ENCODE assay signal across 8 mouse cellular contexts in genomic region chr5:115516081-115516907, GRCm38 (mm10). TPM values are rescaled to one million over a fixed set of nuclear protein-coding genes. Genes with fewer than 3 reads are reported as not detected.
DNase-seq lines count a peak whose midpoint lies in the region; ATAC-seq and TF ChIP-seq lines count a peak whose summit lies in the region.

No protein-coding gene starts in this region.

- H3K4me1 ChIP-seq in liver, adult 2 months (ENCODE audit: control insufficient read depth, insufficient read depth, low read length): peaks cover 49% of the 10 kb centered on the region
- peaks cover 63% of the 10 kb centered on the region for H3K4me1 ChIP-seq in embryonic facial prominence, embryonic 10.5 days
- H3K4me1 ChIP-seq in kidney, embryonic 15.5 days: peaks cover 57% of the 10 kb centered on the region
- peaks cover 12% of the 10 kb centered on the region for H3K4me1 ChIP-seq in forebrain, embryonic 15.5 days

- DNase-seq in liver, adult 2 months (ENCODE audit: extremely low read depth, low read depth, low spot score): peak; percentile 53
- no peak for DNase-seq in liver
- DNase-seq in embryonic facial prominence, embryonic 10.5 days (ENCODE audit: low spot score): no peak
- DNase-seq in testis, postnatal 10 days (ENCODE audit: low spot score): no peak
- no peak for DNase-seq in layer of hippocampus, postnatal 10 days (ENCODE audit: low spot score in 2 of 2)

- H3K27me3 ChIP-seq in liver, adult 2 months (ENCODE audit: control insufficient read depth, insufficient read depth, low read length): no peaks in the 10 kb centered on the region
- H3K27me3 ChIP-seq in embryonic facial prominence, embryonic 10.5 days (replicated peaks; ENCODE audit: low read depth, poor library complexity, severe bottlenecking): no peaks in the 10 kb centered on the region
- no peaks in the 10 kb centered on the region for H3K27me3 ChIP-seq in kidney, embryonic 15.5 days
- no peaks in the 10 kb centered on the region for H3K27me3 ChIP-seq in forebrain, embryonic 15.5 days

- H3K79me2 ChIP-seq in liver, adult 2 months (ENCODE audit: control insufficient read depth, insufficient read depth, low read length): peaks cover 27% of the 10 kb centered on the region; the same call in 1 of the 2 replicates

- H3K9ac ChIP-seq in liver, adult 2 months (ENCODE audit: low read depth, low read length): peak overlapping the region; percentile 44
- H3K9ac ChIP-seq in kidney, embryonic 15.5 days: no peak overlapping the region
- no peak overlapping the region for H3K9ac ChIP-seq in forebrain, embryonic 15.5 days (replicated peaks)

- H3K9me3 ChIP-seq in embryonic facial prominence, embryonic 10.5 days: no peaks in the 10 kb centered on the region
- no peaks in the 10 kb centered on the region for H3K9me3 ChIP-seq in kidney, embryonic 15.5 days (replicated peaks)
- H3K9me3 ChIP-seq in forebrain, embryonic 15.5 days: no peaks in the 10 kb centered on the region

- H3K4me3 ChIP-seq in liver, adult 2 months (ENCODE audit: insufficient read depth, low read depth, low read length): peak overlapping the region; percentile 42; the same call in 1 of the 2 replicates
- H3K4me3 ChIP-seq in embryonic facial prominence, embryonic 10.5 days: no peak overlapping the region
- H3K4me3 ChIP-seq in kidney, embryonic 15.5 days (replicated peaks): 0 out of 2 replicates have a peak overlapping the region, but pooled peaks have one; percentile 1
- H3K4me3 ChIP-seq in forebrain, embryonic 15.5 days: no peak overlapping the region

- ATAC-seq in kidney, embryonic 15.5 days (replicated peaks; ENCODE audit: low FRiP score): no peak
- peak; percentile 87 for ATAC-seq in megakaryocyte, adult 5-6 weeks (ENCODE audit: poor library complexity, severe bottlenecking)
- no peak for ATAC-seq in forebrain, embryonic 15.5 days (replicated peaks)

- TF ChIP-seq POLR2A in liver, adult 2 months (IDR thresholded peaks at IDR 0.05; ENCODE audit: extremely low read depth, insufficient read depth, low read length): no peak

- TF ChIP-seq CTCF in liver, adult 2 months (IDR thresholded peaks at IDR 0.05; ENCODE audit: low read depth, low read length): no peak

- no peaks in the 10 kb centered on the region for H3K36me3 ChIP-seq in liver, adult 2 months (ENCODE audit: control insufficient read depth, insufficient read depth, low read length)
- H3K36me3 ChIP-seq in embryonic facial prominence, embryonic 10.5 days (replicated peaks): peaks cover 57% of the 10 kb centered on the region
- H3K36me3 ChIP-seq in kidney, embryonic 15.5 days: peaks cover 15% of the 10 kb centered on the region
- no peaks in the 10 kb centered on the region for H3K36me3 ChIP-seq in forebrain, embryonic 15.5 days

- peak overlapping the region; percentile 43; the same call in 1 of the 2 replicates for H3K4me2 ChIP-seq in kidney, embryonic 15.5 days
- H3K4me2 ChIP-seq in forebrain, embryonic 15.5 days (replicated peaks): no peak overlapping the region

- 66% methylated on average over 32 of the region's 32 CpGs for WGBS in liver, adult 2 months
- WGBS in embryonic facial prominence, embryonic 10.5 days: 87% methylated on average over 32 of the region's 32 CpGs
- 66% methylated on average over 32 of the region's 32 CpGs for WGBS in kidney, embryonic 15.5 days
- WGBS in forebrain, embryonic 15.5 days: 80% methylated on average over 32 of the region's 32 CpGs

- H3K27ac ChIP-seq in liver, adult 2 months (replicated peaks; ENCODE audit: insufficient read depth, low read depth, low read length): peak overlapping the region; percentile 81
- H3K27ac ChIP-seq in embryonic facial prominence, embryonic 10.5 days (replicated peaks): peak overlapping the region; percentile 55; the same call in 1 of the 2 replicates
- peak overlapping the region; percentile 90 for H3K27ac ChIP-seq in kidney, embryonic 15.5 days
- no peak overlapping the region for H3K27ac ChIP-seq in forebrain, embryonic 15.5 days (replicated peaks)

RNA-seq across cellular contexts. Expression of gene Pxn, which starts 9.8 kb away (rescaled TPM):
- total RNA-seq in liver, adult 2 months (2014; rRNA removed): 10.5 and 15.2 TPM in 2 replicates
- 33.6 and 40.2 TPM in 2 replicates for polyA plus RNA-seq in liver, adult 2 months (2012; rRNA removed)
- 50.3 and 50.6 TPM in 2 replicates for polyA plus RNA-seq in embryonic facial prominence, embryonic 10.5 days (2016; fragmentation: Nextera tagmentation; extraction: Ambion mirVana)
- 51.7 and 56.1 TPM in 2 replicates for polyA plus RNA-seq in kidney, embryonic 15.5 days (2015; fragmentation: Nextera tagmentation; extraction: Ambion mirVana)
- total RNA-seq in megakaryocyte, adult 5-6 weeks (2015): 81.3 and 93.8 TPM in 2 replicates
- 151 and 199 TPM in 2 replicates for total RNA-seq in megakaryocyte, adult 5-6 weeks (2017)
- 19.1 and 19.7 TPM in 2 replicates for polyA plus RNA-seq in forebrain, embryonic 15.5 days (2015; fragmentation: Nextera tagmentation; extraction: Ambion mirVana)
- 10 to 100 TPM; 30.0 to 30.8 TPM for total RNA-seq in layer of hippocampus, postnatal 10 days (2021)

RNA-seq across cellular contexts. Expression of gene Sirt4, which starts 31.8 kb away (rescaled TPM):
- 11.5 and 15.0 TPM in 2 replicates for total RNA-seq in liver, adult 2 months (2014; rRNA removed)
- polyA plus RNA-seq in liver, adult 2 months (2012; rRNA removed): 26.1 and 26.6 TPM in 2 replicates
- 14.5 and 16.0 TPM in 2 replicates for polyA plus RNA-seq in embryonic facial prominence, embryonic 10.5 days (2016; fragmentation: Nextera tagmentation; extraction: Ambion mirVana)
- polyA plus RNA-seq in kidney, embryonic 15.5 days (2015; fragmentation: Nextera tagmentation; extraction: Ambion mirVana): 24.6 and 25.0 TPM in 2 replicates
- 3.6 and 5.4 TPM in 2 replicates for total RNA-seq in megakaryocyte, adult 5-6 weeks (2015)
- total RNA-seq in megakaryocyte, adult 5-6 weeks (2017): 2.0 and 3.3 TPM in 2 replicates
- 34.0 and 34.2 TPM in 2 replicates for polyA plus RNA-seq in forebrain, embryonic 15.5 days (2015; fragmentation: Nextera tagmentation; extraction: Ambion mirVana)
- total RNA-seq in layer of hippocampus, postnatal 10 days (2021): 10 to 100 TPM; 25.8 to 29.8 TPM

RNA-seq across cellular contexts. Expression of gene Rplp0, which starts 43.0 kb away (rescaled TPM):
- 709 and 835 TPM in 2 replicates for total RNA-seq in liver, adult 2 months (2014; rRNA removed)
- 607 and 623 TPM in 2 replicates for polyA plus RNA-seq in liver, adult 2 months (2012; rRNA removed)
- polyA plus RNA-seq in embryonic facial prominence, embryonic 10.5 days (2016; fragmentation: Nextera tagmentation; extraction: Ambion mirVana): 1,413 and 1,489 TPM in 2 replicates
- polyA plus RNA-seq in kidney, embryonic 15.5 days (2015; fragmentation: Nextera tagmentation; extraction: Ambion mirVana): 1,539 and 1,600 TPM in 2 replicates
- total RNA-seq in megakaryocyte, adult 5-6 weeks (2015): 1,875 and 2,228 TPM in 2 replicates
- 1,202 and 1,250 TPM in 2 replicates for total RNA-seq in megakaryocyte, adult 5-6 weeks (2017)
- polyA plus RNA-seq in forebrain, embryonic 15.5 days (2015; fragmentation: Nextera tagmentation; extraction: Ambion mirVana): 1,000 and 1,018 TPM in 2 replicates
- total RNA-seq in layer of hippocampus, postnatal 10 days (2021): 100 to 1,000 TPM; 458 to 467 TPM

RNA-seq across cellular contexts. Expression of gene Gcn1l1, which starts 48.8 kb away (rescaled TPM):
- total RNA-seq in liver, adult 2 months (2014; rRNA removed): 14.8 and 18.3 TPM in 2 replicates
- polyA plus RNA-seq in liver, adult 2 months (2012; rRNA removed): 23.2 and 28.8 TPM in 2 replicates
- polyA plus RNA-seq in embryonic facial prominence, embryonic 10.5 days (2016; fragmentation: Nextera tagmentation; extraction: Ambion mirVana): 65.0 and 65.1 TPM in 2 replicates
- polyA plus RNA-seq in kidney, embryonic 15.5 days (2015; fragmentation: Nextera tagmentation; extraction: Ambion mirVana): 44.3 and 49.3 TPM in 2 replicates
- total RNA-seq in megakaryocyte, adult 5-6 weeks (2015): 9.0 and 9.2 TPM in 2 replicates
- 13.2 and 13.4 TPM in 2 replicates for total RNA-seq in megakaryocyte, adult 5-6 weeks (2017)
- 43.8 and 46.1 TPM in 2 replicates for polyA plus RNA-seq in forebrain, embryonic 15.5 days (2015; fragmentation: Nextera tagmentation; extraction: Ambion mirVana)
- total RNA-seq in layer of hippocampus, postnatal 10 days (2021): 10 to 100 TPM; 76.4 to 96.2 TPM

RNA-seq across cellular contexts. Expression of gene Pla2g1b, which starts 50.2 kb away (rescaled TPM):
- 0.40 and 2.7 TPM in 2 replicates for total RNA-seq in liver, adult 2 months (2014; rRNA removed)
- polyA plus RNA-seq in liver, adult 2 months (2012; rRNA removed): not detected in 2 replicates
- polyA plus RNA-seq in embryonic facial prominence, embryonic 10.5 days (2016; fragmentation: Nextera tagmentation; extraction: Ambion mirVana): not detected in 2 replicates
- polyA plus RNA-seq in kidney, embryonic 15.5 days (2015; fragmentation: Nextera tagmentation; extraction: Ambion mirVana): 0.61 and 1.2 TPM in 2 replicates
- total RNA-seq in megakaryocyte, adult 5-6 weeks (2015): not detected in 2 replicates
- not detected in 2 replicates for total RNA-seq in megakaryocyte, adult 5-6 weeks (2017)
- polyA plus RNA-seq in forebrain, embryonic 15.5 days (2015; fragmentation: Nextera tagmentation; extraction: Ambion mirVana): not detected in 2 replicates
- not detected for total RNA-seq in layer of hippocampus, postnatal 10 days (2021)

Comparison
In these comparisons a context has a peak if more than half of its experiments do, and no peak if none do; other contexts are left out.
1. H3K4me3 ChIP-seq: peak in liver, adult 2 months (single experiment) and kidney, embryonic 15.5 days (single experiment); none in embryonic facial prominence, embryonic 10.5 days (single experiment) and forebrain, embryonic 15.5 days (single experiment).